Mouse (Mus musculus) heart, embryonic 13.5 days (tissue): ENCODE data around the gene Sp7. TPM values are rescaled to one million over a fixed set of nuclear protein-coding genes. Genes with fewer than 3 reads are reported as not detected.

Experiments used
- ATAC-seq: fragments of 200-750 bp; cut with Nextera tagmentation; 2 replicates; pipeline ENCODE4 v1.8.0; 2017; ENCODE audit warnings: moderate TSS enrichment; ENCODE audit not compliant: insufficient number of reproducible peaks, low FRiP score, low TSS enrichment; ENCODE audit errors: extremely low read depth
- H3K27ac ChIP-seq: fragments of 300-500 bp; sonication (generic); replicated peaks from 2 replicates; pipeline ENCODE4 v1.5.1; 2015; ENCODE audit warnings: moderate library complexity, mild to moderate bottlenecking, inconsistent platforms
- H3K27me3 ChIP-seq: fragments of 300-500 bp; sonication (generic); replicated peaks from 2 replicates; pipeline ENCODE4 v1.6.1; 2015; ENCODE audit warnings: mild to moderate bottlenecking, inconsistent platforms
- H3K36me3 ChIP-seq: fragments of 300-500 bp; sonication (generic); 2 replicates; pipeline ENCODE4 v1.6.1; 2015; ENCODE audit warnings: mild to moderate bottlenecking, inconsistent platforms
- H3K4me1 ChIP-seq: fragments of 300-500 bp; sonication (generic); 2 replicates; pipeline ENCODE4 v1.6.1; 2015; ENCODE audit warnings: inconsistent platforms
- H3K4me2 ChIP-seq: fragments of 300-500 bp; sonication (generic); 2 replicates; pipeline ENCODE4 v1.6.1; 2015; ENCODE audit warnings: inconsistent platforms, mild to moderate bottlenecking, moderate library complexity
- H3K4me3 ChIP-seq: fragments of 300-500 bp; sonication (generic); 2 replicates; pipeline ENCODE4 v1.5.1; 2015; ENCODE audit warnings: moderate library complexity, mild to moderate bottlenecking, inconsistent platforms
- H3K9ac ChIP-seq: fragments of 300-500 bp; sonication (generic); 2 replicates; pipeline ENCODE4 v1.6.1; 2015; ENCODE audit warnings: inconsistent platforms, mild to moderate bottlenecking, moderate library complexity
- H3K9me3 ChIP-seq: fragments of 300-500 bp; sonication (generic); 2 replicates; pipeline ENCODE4 v1.6.1; 2016; ENCODE audit warnings: inconsistent platforms
- WGBS: fragments of 180-500 bp; shearing (Covaris S2); methylation state at CpG from one replicate; pipeline ENCODE4 v1.1.7; 2015; ENCODE audit warnings: mixed read lengths; 5-methylcytosine and 5-hydroxymethylcytosine counted together
- polyA plus RNA-seq: library from polyadenylated mRNA; unstranded; fragments of >200 nt; fragmentation: Nextera tagmentation; extraction: Ambion mirVana; gene quantifications from 2 replicates; pipeline ENCODE4 v1.2.1, GENCODE M21; 2015

Gene Sp7
- polyA plus RNA-seq, 1 experiment from 2014 or later = 0.16 TPM

DNA sequence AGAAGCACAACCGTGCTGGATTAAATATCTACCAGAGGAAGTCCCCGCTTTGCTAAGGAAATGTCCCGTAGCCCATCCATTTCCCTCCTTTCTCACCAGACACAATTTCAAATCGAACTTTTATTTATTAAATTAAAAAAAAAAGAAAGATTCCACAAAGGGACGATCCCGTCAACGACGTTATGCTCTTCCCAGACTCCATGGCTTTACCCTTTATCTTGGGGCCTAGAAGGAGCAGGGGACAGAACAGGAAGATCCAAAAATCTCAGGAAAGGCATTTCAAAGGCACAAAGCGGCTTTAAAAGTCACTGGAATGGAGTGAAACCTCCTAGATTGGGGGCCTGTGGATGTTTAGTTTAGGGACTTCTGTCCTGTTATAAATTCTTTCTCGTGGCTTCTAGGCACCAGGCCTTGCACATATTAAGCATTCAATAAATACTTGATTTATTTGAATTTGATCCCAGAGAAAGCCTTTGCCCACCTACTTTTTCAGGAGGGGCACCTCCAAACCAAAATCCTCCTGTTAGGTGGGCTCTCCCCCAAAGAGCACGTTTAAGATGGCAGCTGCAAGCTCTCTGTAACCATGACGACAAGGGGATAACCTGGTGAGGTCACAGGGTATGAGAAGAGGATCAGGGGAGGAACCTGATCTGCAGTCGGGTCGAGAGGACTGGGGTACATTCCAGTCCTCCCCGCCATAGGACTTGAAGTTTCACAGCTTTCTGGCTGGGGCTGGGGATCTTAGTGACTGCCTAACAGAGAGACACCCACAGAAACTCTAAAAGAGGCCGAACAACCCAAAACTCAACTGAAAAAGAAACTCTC is 10.3 kb downstream of the Sp7 start:
- Histone ChIP-seq H3K27me3 (peaks cover 59% of the 10 kb centered on the region), H3K27ac (peak overlapping the region; percentile 86), H3K36me3 (no peaks in the 10 kb centered on the region), H3K4me2 (peak overlapping the region; percentile 97), H3K4me3 (peak overlapping the region; percentile 59), H3K4me1 (peaks cover 39% of the 10 kb centered on the region), H3K9me3 (no peaks in the 10 kb centered on the region), H3K9ac (peak overlapping the region; percentile 81)
- no peak for ATAC-seq
- 40% methylated on average over 16 of the region's 16 CpGs for WGBS

DNA sequence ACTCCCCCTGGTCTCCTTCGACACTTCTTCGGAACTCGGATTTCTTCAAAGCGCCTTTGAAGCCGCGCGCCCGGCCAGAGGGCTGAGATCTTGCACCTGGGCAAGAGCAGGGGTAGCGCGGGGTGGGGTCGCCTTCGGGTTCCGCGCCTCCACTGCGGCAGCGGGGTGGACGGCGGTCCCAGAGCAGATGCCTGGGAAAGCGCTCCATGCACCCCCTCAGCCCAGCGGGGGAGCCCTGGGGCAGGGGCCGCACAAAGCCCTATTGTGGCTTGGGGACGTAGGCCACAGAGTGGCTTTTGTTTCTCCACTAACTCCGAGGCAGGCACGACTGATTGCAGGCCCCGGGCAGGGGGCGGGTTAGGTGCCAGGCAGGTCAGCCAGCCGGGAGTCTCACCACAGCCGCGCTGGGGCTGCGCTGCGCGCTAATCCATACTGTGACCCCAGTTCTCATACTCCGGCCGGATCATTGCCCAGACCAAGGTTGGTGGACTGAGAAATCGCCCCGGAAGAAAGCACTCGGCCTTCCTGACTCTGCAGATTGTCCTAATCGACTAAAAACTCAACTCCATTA is 11.0 kb downstream of the Sp7 start:
- Histone ChIP-seq H3K4me2 (peak overlapping the region; percentile 97), H3K27ac (peak overlapping the region; percentile 86), H3K4me3 (peak overlapping the region; percentile 59), H3K27me3 (peaks cover 56% of the 10 kb centered on the region), H3K4me1 (peaks cover 43% of the 10 kb centered on the region), H3K9ac (peak overlapping the region; percentile 81), H3K9me3 (no peaks in the 10 kb centered on the region), H3K36me3 (no peaks in the 10 kb centered on the region)
- WGBS = 3% methylated on average over 38 of the region's 38 CpGs
- ATAC-seq = 0 out of 2 replicates have a peak, but pooled peaks have one; percentile 9

DNA sequence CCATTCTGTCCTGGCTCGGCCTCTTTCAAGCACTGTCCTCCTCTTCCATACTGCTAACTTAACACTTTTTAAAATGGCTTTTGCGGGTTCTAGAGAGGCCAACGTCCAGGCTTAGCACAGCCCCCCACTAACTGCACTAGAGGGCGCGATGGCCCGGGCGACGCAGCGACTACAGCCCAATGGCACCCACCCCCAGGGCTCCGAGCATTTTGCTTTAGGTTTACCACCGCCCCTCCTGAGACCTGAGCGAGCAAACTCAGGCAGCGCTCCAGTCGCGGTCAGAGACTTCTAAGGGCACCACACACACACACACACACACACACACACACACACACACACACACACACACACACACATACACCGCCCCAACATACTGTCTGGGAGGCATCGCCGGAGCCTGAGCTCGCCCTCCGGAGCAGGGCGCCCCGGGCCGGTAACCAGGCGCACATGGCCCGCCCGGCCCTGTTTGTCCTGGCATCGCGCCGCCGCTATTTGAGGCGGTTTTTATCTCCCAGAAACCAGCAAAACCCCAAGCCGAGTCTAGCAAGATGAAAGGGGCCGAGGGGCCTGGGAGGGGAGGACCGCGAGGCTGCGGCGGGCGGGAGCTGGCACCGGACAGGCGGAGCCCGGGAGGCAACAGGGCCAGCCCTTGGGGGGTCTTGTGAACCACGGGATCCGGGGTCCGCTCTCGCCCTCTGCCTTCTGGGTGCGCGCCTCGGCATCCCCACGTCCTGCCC is 11.7 kb downstream of the Sp7 start:
- no peaks in the 10 kb centered on the region for H3K36me3 ChIP-seq
- WGBS = under 1% methylated on average over 49 of the region's 49 CpGs
- peaks cover 43% of the 10 kb centered on the region for H3K4me1 ChIP-seq
- peak overlapping the region; percentile 97 for H3K4me2 ChIP-seq
- peak overlapping the region; percentile 59 for H3K4me3 ChIP-seq
- no peaks in the 10 kb centered on the region for H3K9me3 ChIP-seq
- ATAC-seq = peak; percentile 39; the same call in 1 of the 2 replicates
- H3K27me3 ChIP-seq = peaks cover 55% of the 10 kb centered on the region
- peak overlapping the region; percentile 86 for H3K27ac ChIP-seq
- peak overlapping the region; percentile 81 for H3K9ac ChIP-seq

DNA sequence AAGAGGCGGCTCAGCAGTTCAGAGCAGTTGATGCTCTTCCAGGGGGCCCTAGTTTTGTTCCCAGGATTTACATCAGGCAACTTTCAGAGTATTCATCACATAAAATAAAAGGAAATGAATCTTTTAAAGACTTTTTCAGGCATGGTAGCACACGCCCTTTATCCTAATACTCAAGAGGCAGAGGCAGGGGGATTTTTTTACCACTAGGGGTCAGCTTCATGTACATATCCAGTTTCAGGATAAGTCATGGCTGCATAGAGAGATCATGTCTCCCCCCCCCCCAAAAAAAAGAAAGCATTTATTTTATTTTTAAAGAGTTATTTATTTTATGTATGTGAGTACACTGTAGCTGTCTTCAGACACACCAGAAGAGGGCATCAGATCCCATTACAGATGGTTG is 13.0 kb downstream of the Sp7 start:
- Histone ChIP-seq H3K27me3 (peaks cover 41% of the 10 kb centered on the region), H3K4me1 (peaks cover 49% of the 10 kb centered on the region), H3K9ac (no peak overlapping the region), H3K4me2 (no peak overlapping the region), H3K9me3 (no peaks in the 10 kb centered on the region), H3K27ac (no peak overlapping the region), H3K4me3 (no peak overlapping the region), H3K36me3 (no peaks in the 10 kb centered on the region)
- no peak for ATAC-seq
- 84% methylated on average over 2 of the region's 2 CpGs for WGBS

DNA sequence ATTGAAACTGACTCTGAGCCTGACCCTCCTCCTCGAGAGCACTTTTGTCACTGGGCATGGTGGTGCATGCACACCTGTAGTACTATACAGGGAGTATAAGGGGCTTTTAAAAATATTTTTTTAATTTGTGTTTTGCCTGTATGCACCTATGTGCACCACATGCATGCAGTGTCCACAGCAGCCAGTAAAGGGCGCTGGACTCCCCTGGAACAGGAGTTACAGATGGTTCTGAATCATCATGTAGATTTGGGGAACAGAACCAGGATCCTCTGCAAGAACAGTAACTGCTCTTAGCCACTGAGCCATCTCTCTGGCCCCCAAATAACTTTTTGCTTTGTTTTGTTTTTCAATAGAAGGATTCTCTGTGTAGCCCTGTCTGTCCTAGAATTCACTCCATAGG is 14.8 kb downstream of the Sp7 start:
- no peak for ATAC-seq
- Histone ChIP-seq H3K27me3 (peaks cover 23% of the 10 kb centered on the region), H3K36me3 (peaks cover 10% of the 10 kb centered on the region), H3K9ac (no peak overlapping the region), H3K4me2 (no peak overlapping the region), H3K4me1 (peaks cover 32% of the 10 kb centered on the region), H3K4me3 (no peak overlapping the region), H3K9me3 (no peaks in the 10 kb centered on the region), H3K27ac (no peak overlapping the region)
- WGBS = 46% methylated on average over 2 of the region's 2 CpGs

DNA sequence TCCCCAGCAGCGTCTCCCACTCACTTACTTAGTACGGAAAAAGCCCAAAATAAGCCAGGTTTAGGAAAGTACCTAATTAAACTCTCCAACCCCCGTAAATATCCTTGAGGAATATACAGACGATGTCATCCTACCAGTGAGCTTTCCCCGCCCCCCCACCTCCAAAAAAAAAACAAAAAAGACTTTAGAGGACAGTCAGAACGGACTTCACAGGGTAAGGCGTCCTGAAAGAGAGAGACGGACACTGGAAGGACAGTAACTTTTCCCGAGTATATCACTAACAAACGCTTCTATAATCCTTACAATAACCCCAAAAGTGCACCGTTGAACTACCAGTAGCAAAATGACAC is 16.1 kb downstream of the Sp7 start:
- Histone ChIP-seq H3K27ac (peak overlapping the region; percentile 69), H3K9ac (peak overlapping the region; percentile 88), H3K4me2 (peak overlapping the region; percentile 83), H3K9me3 (no peaks in the 10 kb centered on the region), H3K27me3 (peaks cover 11% of the 10 kb centered on the region), H3K36me3 (peaks cover 23% of the 10 kb centered on the region), H3K4me3 (peak overlapping the region; percentile 71), H3K4me1 (peaks cover 21% of the 10 kb centered on the region)
- 0 out of 2 replicates have a peak, but pooled peaks have one; percentile 4 for ATAC-seq
- 6% methylated on average over 11 of the region's 11 CpGs for WGBS

DNA sequence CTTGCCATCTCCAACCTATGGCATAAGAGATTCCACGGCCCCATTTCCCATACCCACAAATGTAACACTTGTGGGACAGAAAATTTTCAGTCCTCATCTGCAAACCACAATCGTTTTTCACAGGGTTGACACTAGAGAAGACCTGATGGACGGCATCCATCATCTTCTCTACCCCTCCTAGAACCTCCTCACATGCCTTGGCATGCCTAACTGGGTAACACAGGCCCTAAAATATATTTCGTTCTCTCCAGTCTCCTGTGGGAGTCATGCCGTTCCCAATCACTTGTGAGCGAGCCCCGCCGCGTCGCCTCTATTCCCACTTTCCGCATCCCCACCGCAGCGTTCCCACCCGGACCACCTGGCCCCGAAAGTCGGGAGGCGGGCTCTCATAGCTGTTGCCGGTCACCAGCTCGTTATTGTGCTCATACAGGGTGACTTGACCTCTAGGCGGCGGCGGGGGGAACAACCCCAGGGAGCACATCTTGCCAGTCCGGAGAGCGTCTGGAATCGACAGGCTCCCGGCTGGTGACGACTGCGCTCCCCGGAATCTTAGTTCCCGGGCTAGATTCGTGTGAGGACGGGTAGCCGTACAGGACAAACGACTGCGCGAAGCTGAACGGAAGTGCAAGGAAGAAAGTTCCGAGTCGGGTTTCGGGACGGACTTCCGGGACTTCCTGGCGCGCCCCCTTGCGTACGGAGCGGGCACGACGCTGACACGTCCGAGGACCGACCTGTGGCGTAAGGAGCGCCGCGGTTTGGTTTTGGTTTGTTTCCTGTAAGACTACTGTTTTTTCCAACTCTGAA is 16.6 kb downstream of the Sp7 start, which contains the start of gene Aaas:
Gene Aaas (minus strand): TSS at position 634 of the 804 bp plus-strand sequence.
- peak within 1 kb of the TSS; percentile 69 for H3K27ac ChIP-seq
- H3K4me2 ChIP-seq = peak within 1 kb of the TSS; percentile 83
- H3K9me3 ChIP-seq = no peaks in the 10 kb centered on the region
- peaks cover 29% of the 10 kb centered on the region for H3K36me3 ChIP-seq
- H3K9ac ChIP-seq = peak within 1 kb of the TSS; percentile 88
- 0 out of 2 replicates have a peak, but pooled peaks cover 5% of the 10 kb centered on the region for H3K27me3 ChIP-seq
- under 1% methylated on average over 56 of the region's 56 CpGs for WGBS
- H3K4me3 ChIP-seq = peak within 1 kb of the TSS; percentile 71
- H3K4me1 ChIP-seq = peaks cover 19% of the 10 kb centered on the region
- ATAC-seq = peak; percentile 73

DNA sequence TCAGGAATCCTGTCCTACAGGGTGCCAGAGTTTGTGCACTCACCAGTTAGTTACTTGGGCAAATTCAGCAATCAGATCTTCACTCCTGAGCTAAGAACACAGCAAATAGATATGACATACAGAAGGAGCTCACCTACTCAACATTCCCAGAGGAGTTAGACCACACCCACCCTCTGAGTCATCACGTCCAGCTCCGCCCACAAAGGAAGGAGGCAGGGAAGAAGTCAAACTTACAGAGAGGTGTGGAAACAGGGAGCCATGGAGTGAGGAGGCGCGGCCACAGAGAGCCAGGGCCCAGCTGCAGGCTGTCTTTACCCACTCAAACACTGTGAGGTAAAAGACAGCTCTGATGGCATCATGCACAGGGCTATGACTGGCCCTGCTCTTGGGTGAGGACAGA is 20.5 kb downstream of the Sp7 start:
- H3K9me3 ChIP-seq = no peaks in the 10 kb centered on the region
- H3K27me3 ChIP-seq = no peaks in the 10 kb centered on the region
- no peak overlapping the region for H3K4me3 ChIP-seq
- H3K4me1 ChIP-seq = peaks cover 14% of the 10 kb centered on the region
- 68% methylated on average over 4 of the region's 4 CpGs for WGBS
- ATAC-seq = no peak; the same call in 1 of the 2 replicates
- H3K4me2 ChIP-seq = no peak overlapping the region
- peaks cover 57% of the 10 kb centered on the region for H3K36me3 ChIP-seq
- no peak overlapping the region for H3K9ac ChIP-seq
- H3K27ac ChIP-seq = no peak overlapping the region

DNA sequence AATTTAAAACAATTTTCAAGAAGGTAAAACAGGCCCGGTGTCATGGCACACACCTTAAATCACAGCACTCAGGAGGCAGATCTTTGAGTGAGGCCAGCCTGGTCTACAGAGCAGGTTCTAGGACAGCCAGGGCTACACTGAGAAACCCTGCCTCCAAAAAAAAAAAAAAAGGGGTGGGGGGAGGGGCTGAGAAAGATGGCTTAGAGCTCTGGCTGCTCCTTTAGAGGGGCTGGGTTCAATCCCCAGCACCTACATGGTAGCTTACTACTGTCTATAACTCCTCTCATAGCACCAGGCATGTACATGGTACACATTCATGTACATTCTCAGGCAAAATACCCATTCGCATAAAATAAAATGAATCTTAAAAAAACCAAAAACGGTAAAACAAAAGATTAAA is 22.5 kb downstream of the Sp7 start:
- Histone ChIP-seq H3K4me1 (peaks cover 2% of the 10 kb centered on the region), H3K27ac (no peak overlapping the region), H3K9me3 (no peaks in the 10 kb centered on the region), H3K9ac (no peak overlapping the region), H3K36me3 (peaks cover 69% of the 10 kb centered on the region), H3K27me3 (no peaks in the 10 kb centered on the region), H3K4me2 (no peak overlapping the region), H3K4me3 (no peak overlapping the region)
- ATAC-seq = no peak
- WGBS = 94% methylated on average over 3 of the region's 3 CpGs

DNA sequence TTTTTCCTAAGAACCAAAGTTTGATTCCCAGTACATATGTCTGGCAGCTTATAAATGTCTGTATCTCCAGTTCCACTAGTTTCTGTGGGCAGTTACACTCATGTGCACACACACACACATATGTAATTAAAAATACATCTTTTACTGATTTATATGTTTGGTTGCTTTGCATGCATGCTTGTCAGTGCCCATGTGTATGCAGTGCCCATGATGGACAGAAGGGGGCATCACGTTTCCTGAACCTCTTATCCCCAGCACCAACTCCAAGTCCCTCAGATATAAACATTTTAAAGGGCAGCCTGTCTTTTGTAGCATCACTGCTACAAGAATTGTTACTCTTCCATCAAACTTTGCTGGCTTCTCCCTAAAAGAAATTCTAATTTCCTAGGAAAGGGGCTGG is 25.4 kb downstream of the Sp7 start:
- Histone ChIP-seq H3K36me3 (peaks cover 82% of the 10 kb centered on the region), H3K9me3 (no peaks in the 10 kb centered on the region), H3K27ac (no peak overlapping the region), H3K4me1 (no peaks in the 10 kb centered on the region), H3K27me3 (no peaks in the 10 kb centered on the region), H3K9ac (no peak overlapping the region), H3K4me2 (no peak overlapping the region), H3K4me3 (no peak overlapping the region)
- no peak for ATAC-seq
- 12% methylated on average over 1 of the region's 1 CpGs for WGBS

DNA sequence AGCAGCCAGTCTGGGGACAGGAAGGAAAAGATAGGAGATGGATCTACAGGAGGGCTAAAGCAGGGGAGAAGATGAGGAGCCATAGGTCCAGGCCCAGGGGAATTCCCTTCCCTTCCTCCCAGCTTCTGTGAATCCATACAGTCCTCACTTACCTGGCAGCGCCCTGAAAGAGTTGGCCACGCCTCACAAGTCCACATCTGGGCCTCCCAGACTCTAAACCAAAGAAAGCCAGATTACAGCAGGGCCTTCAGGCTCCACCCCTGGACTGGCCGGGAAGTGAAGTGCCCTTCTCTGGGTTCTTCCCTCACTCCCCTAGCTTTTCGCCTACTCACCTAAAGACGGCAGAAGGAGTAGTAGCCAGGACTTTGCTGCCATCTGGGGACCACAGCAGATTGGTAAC is 27.4 kb downstream of the Sp7 start:
- no peaks in the 10 kb centered on the region for H3K27me3 ChIP-seq
- no peak overlapping the region for H3K9ac ChIP-seq
- no peak overlapping the region for H3K4me3 ChIP-seq
- no peaks in the 10 kb centered on the region for H3K4me1 ChIP-seq
- peaks cover 80% of the 10 kb centered on the region for H3K36me3 ChIP-seq
- H3K9me3 ChIP-seq = no peaks in the 10 kb centered on the region
- ATAC-seq = no peak
- 61% methylated on average over 5 of the region's 5 CpGs for WGBS
- H3K4me2 ChIP-seq = no peak overlapping the region
- H3K27ac ChIP-seq = no peak overlapping the region
